Mouse (Mus musculus): ENCODE data around the gene Ifnar1. TPM values are rescaled to one million over a fixed set of nuclear protein-coding genes. Genes with fewer than 3 reads are reported as not detected.

Gene Ifnar1
- polyA plus RNA-seq, 1 experiment from 2014 or later, result 19.4 TPM

DNA sequence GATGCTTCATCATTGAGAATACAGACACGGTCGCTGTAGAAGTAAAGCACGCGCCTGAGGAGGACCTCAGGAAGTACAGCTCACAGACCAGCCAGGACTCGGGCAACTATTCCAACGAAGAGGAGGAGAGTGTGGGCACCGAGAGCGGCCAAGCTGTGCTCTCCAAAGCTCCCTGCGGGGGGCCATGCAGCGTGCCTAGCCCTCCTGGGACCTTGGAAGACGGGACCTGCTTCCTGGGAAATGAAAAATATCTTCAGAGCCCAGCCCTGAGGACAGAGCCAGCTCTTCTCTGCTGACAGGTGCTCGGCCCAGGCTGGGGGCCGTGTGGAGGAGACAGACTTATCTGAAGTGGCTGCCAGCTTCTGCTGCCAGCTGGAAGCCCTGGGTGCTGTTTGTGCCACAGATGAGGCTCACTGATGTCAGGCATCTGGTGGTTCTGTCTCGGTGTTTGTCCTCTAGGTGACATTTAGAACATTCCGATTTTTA is 20.1 kb downstream of the Ifnar1 start:
- Histone ChIP-seq H3K27me3 (no peaks in the 10 kb centered on the region), H3K4me2 (no peak overlapping the region), H3K36me3 (replicated peaks) (peaks cover 79% of the 10 kb centered on the region), H3K27ac (replicated peaks) (no peak overlapping the region), H3K4me1 (replicated peaks) (peaks cover 15% of the 10 kb centered on the region), H3K4me3 (replicated peaks) (no peak overlapping the region), H3K9ac (no peak overlapping the region), H3K9me3 (replicated peaks) (no peaks in the 10 kb centered on the region)
- WGBS (ENCODE audit: insufficient replicate concordance), result 81% methylated on average over 15 of the region's 15 CpGs
- ATAC-seq (ENCODE audit: insufficient read depth), result no peak

DNA sequence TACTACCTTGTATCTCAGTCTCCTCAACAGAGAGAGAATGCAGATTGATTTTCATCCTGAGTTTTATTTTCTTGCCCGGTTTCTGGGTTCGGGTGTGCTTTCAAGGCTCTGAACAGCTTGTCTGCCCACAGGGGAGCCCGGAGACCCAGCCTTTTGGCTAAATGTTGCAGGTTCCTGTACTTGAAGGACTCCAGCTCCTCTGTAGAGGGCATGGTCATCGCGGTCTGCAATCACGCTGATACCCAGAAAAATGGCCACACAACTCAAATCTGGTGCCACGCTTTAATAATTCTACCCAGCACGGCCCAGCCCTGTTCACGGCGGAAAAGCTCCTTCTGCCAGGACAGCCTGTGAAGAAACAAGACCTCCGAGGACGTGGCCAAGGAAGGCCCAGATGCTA is 21.4 kb downstream of the Ifnar1 start:
- no peak for ATAC-seq (ENCODE audit: insufficient read depth)
- WGBS (ENCODE audit: insufficient replicate concordance), result 92% methylated on average over 12 of the region's 12 CpGs

GRCm38 (mm10) chr16:91512161-91512787 is 27.2 kb downstream of the Ifnar1 start:
- Histone ChIP-seq H3K9me3 (replicated peaks) (no peaks in the 10 kb centered on the region), H3K4me1 (replicated peaks) (peaks cover 34% of the 10 kb centered on the region), H3K4me2 (no peak overlapping the region), H3K4me3 (replicated peaks) (no peak overlapping the region), H3K27me3 (no peaks in the 10 kb centered on the region), H3K9ac (no peak overlapping the region), H3K36me3 (replicated peaks) (peaks cover 18% of the 10 kb centered on the region), H3K27ac (replicated peaks) (no peak overlapping the region)
- WGBS (ENCODE audit: insufficient replicate concordance), result 25% methylated on average over 7 of the region's 7 CpGs
- ATAC-seq (ENCODE audit: insufficient read depth), result 0 out of 2 replicates have a peak, but pooled peaks have one; percentile 30

More for the DNA sequence above, 21.4 kb downstream of the Ifnar1 start:
- peaks cover 18% of the 10 kb centered on the region for H3K4me1 ChIP-seq (replicated peaks)
- H3K4me3 ChIP-seq (replicated peaks), result no peak overlapping the region
- H3K27me3 ChIP-seq, result no peaks in the 10 kb centered on the region
- H3K4me2 ChIP-seq, result no peak overlapping the region
- H3K9ac ChIP-seq, result no peak overlapping the region
- H3K36me3 ChIP-seq (replicated peaks), result peaks cover 71% of the 10 kb centered on the region
- no peak overlapping the region; the same call in 1 of the 2 replicates for H3K27ac ChIP-seq (replicated peaks)
- no peaks in the 10 kb centered on the region for H3K9me3 ChIP-seq (replicated peaks)

- Histone ChIP-seq H3K4me3 (replicated peaks) (no peak overlapping the region), H3K36me3 (replicated peaks) (peaks cover 12% of the 10 kb centered on the region; the same call in 1 of the 2 replicates), H3K4me1 (replicated peaks) (peaks cover 35% of the 10 kb centered on the region), H3K4me2 (no peak overlapping the region), H3K9ac (no peak overlapping the region), H3K9me3 (replicated peaks) (no peaks in the 10 kb centered on the region), H3K27me3 (no peaks in the 10 kb centered on the region), H3K27ac (replicated peaks) (no peak overlapping the region)
- ATAC-seq (ENCODE audit: insufficient read depth), result no peak
- 78% methylated on average over 6 of the region's 6 CpGs for WGBS (ENCODE audit: insufficient replicate concordance)
Measured at GRCm38 (mm10) chr16:91513099-91513498, 28.1 kb downstream of the Ifnar1 start.

DNA sequence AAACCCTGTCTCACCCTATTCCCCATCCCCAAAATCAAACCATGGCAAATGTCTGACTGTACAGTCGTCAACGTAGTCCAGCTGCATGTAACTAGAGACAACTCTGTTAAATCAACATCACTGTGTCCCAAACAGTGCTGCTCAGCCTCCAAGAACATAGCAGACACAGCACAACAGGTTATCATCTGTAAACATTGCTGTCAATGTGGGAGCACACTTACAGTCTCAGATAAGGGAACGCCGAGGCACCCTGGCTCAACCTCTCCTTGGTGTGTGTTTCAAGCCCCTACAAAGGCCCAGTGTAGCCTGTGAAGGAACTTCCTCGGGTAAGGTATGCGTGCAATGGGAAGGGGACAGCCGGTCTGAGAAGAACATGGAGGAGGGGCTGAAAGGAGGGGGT is 32.0 kb downstream of the Ifnar1 start:
- Histone ChIP-seq H3K36me3 (replicated peaks) (no peaks in the 10 kb centered on the region), H3K9me3 (replicated peaks) (no peaks in the 10 kb centered on the region), H3K27ac (replicated peaks) (peak overlapping the region; percentile 66), H3K4me3 (replicated peaks) (no peak overlapping the region), H3K9ac (no peak overlapping the region), H3K4me1 (replicated peaks) (peaks cover 34% of the 10 kb centered on the region), H3K4me2 (peak overlapping the region; percentile 23; the same call in 1 of the 2 replicates), H3K27me3 (peaks cover 13% of the 10 kb centered on the region)
- WGBS (ENCODE audit: insufficient replicate concordance), result 21% methylated on average over 7 of the region's 7 CpGs
- peak; percentile 89 for ATAC-seq (ENCODE audit: insufficient read depth)

- Histone ChIP-seq H3K9ac (no peak overlapping the region), H3K27ac (replicated peaks) (peak overlapping the region; percentile 74), H3K4me1 (replicated peaks) (peaks cover 37% of the 10 kb centered on the region), H3K4me2 (peak overlapping the region; percentile 32; the same call in 1 of the 2 replicates), H3K36me3 (replicated peaks) (no peaks in the 10 kb centered on the region), H3K4me3 (replicated peaks) (no peak overlapping the region), H3K27me3 (peaks cover 33% of the 10 kb centered on the region), H3K9me3 (replicated peaks) (no peaks in the 10 kb centered on the region)
- ATAC-seq (ENCODE audit: insufficient read depth), result peak; percentile 47
- WGBS (ENCODE audit: insufficient replicate concordance), result 34% methylated on average over 5 of the region's 5 CpGs
Measured at GRCm38 (mm10) chr16:91522040-91522439, 37.0 kb downstream of the Ifnar1 start.

DNA sequence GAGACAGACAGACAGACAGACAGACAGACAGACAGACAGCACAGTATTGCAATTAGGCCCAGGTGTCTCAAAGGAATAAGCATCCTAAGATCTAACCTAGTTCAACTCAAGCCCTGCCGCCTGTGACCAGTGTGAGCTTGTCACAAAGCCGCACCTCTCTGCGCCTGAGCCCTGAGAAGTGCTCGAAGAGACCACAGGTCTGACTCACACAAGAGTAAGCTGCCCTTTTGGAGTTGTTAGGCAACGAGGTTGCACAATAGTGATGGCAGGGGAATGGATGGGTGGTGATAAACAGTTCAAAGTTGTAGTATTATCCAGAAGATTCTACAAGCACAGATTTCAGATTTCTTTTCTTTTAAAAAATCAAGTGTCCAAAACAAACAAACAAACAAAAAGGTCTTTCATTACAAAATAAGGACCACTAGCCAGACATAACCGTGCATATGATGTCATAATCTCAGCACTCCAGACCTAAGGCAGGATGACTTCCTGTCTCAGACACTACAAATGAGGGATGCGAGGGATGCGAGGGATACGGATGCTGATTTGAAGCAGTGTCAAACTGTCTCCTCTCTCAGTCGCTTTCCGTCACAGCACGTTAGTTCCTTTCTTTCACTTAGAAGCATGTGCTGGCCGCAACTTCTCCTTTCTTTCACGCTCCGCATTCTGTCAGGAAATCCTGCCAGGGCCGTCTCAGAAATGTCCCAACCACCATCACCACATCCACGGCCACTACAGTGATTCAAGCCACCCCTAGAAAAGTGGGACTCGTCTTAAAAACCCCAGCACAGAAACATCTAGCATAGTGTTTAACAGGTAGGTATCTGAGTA is 37.7 kb downstream of the Ifnar1 start:
- H3K9ac ChIP-seq, result no peak overlapping the region
- ATAC-seq (ENCODE audit: insufficient read depth), result peak; percentile 73
- H3K4me3 ChIP-seq (replicated peaks), result no peak overlapping the region
- 18% methylated on average over 18 of the region's 18 CpGs for WGBS (ENCODE audit: insufficient replicate concordance)
- H3K27me3 ChIP-seq, result peaks cover 33% of the 10 kb centered on the region
- H3K4me2 ChIP-seq, result peak overlapping the region; percentile 32; the same call in 1 of the 2 replicates
- no peaks in the 10 kb centered on the region for H3K36me3 ChIP-seq (replicated peaks)
- H3K4me1 ChIP-seq (replicated peaks), result peaks cover 37% of the 10 kb centered on the region
- peak overlapping the region; percentile 74 for H3K27ac ChIP-seq (replicated peaks)
- H3K9me3 ChIP-seq (replicated peaks), result no peaks in the 10 kb centered on the region

DNA sequence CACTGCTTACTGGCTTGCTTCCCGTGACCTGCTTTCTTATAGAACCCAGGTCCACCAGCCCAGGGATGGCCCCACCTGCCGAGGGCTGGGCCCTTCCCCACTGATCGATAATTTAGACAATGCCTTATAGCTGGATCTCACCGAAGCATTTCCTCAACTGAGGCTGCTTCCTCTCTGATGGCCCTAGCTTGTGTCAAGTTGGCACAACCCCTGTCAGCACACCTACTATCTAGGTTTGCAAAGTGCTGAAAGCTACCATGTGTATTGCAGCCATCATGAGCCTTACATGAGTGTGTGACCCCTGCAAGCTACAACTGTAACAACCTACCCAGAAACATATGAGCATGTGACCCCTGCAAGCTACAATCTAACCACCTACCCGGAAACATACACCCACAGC is 39.2 kb downstream of the Ifnar1 start:
- 40% methylated on average over 5 of the region's 5 CpGs for WGBS (ENCODE audit: insufficient replicate concordance)
- Histone ChIP-seq H3K27ac (replicated peaks) (no peak overlapping the region), H3K9ac (no peak overlapping the region), H3K27me3 (peaks cover 33% of the 10 kb centered on the region), H3K4me2 (no peak overlapping the region), H3K9me3 (replicated peaks) (no peaks in the 10 kb centered on the region), H3K4me3 (replicated peaks) (no peak overlapping the region), H3K4me1 (replicated peaks) (peaks cover 37% of the 10 kb centered on the region), H3K36me3 (replicated peaks) (no peaks in the 10 kb centered on the region)
- ATAC-seq (ENCODE audit: insufficient read depth), result no peak

DNA sequence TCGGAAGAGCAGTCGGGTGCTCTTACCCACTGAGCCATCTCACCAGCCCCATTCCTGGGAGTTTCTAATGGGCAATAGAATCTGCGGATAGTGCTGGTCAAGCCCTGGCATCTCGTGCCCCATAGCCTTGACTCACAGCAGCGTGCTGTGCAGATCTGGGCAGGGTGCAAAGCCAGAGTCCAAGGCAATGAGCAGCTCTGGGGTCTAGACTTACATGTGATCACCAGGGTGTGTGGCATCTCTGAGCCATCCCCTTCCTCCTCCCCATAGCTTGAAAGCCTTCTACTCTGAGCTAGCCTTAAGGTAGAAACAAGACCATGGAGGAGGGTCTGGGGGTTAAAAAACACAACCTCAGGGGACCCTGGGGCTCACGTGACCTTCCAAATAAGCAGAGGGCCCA is 41.2 kb downstream of the Ifnar1 start:
- Histone ChIP-seq H3K9me3 (replicated peaks) (no peaks in the 10 kb centered on the region), H3K4me3 (replicated peaks) (no peak overlapping the region), H3K9ac (no peak overlapping the region), H3K27me3 (peaks cover 26% of the 10 kb centered on the region), H3K4me1 (replicated peaks) (peaks cover 37% of the 10 kb centered on the region), H3K36me3 (replicated peaks) (no peaks in the 10 kb centered on the region), H3K27ac (replicated peaks) (peak overlapping the region; percentile 11; the same call in 1 of the 2 replicates), H3K4me2 (no peak overlapping the region)
- 87% methylated on average over 6 of the region's 6 CpGs for WGBS (ENCODE audit: insufficient replicate concordance)
- ATAC-seq (ENCODE audit: insufficient read depth), result no peak

GRCm38 (mm10) chr16:91527051-91527450 is 42.0 kb downstream of the Ifnar1 start:
- Histone ChIP-seq H3K27me3 (peaks cover 23% of the 10 kb centered on the region), H3K36me3 (replicated peaks) (no peaks in the 10 kb centered on the region), H3K9me3 (replicated peaks) (no peaks in the 10 kb centered on the region), H3K4me2 (peak overlapping the region; percentile 36), H3K4me1 (replicated peaks) (peaks cover 34% of the 10 kb centered on the region), H3K4me3 (replicated peaks) (no peak overlapping the region), H3K9ac (no peak overlapping the region), H3K27ac (replicated peaks) (peak overlapping the region; percentile 48; the same call in 1 of the 2 replicates)
- ATAC-seq (ENCODE audit: insufficient read depth), result no peak
- 50% methylated on average over 10 of the region's 10 CpGs for WGBS (ENCODE audit: insufficient replicate concordance)

GRCm38 (mm10) chr16:91527500-91527899 is 42.5 kb downstream of the Ifnar1 start:
- Histone ChIP-seq H3K27me3 (peaks cover 21% of the 10 kb centered on the region), H3K4me1 (replicated peaks) (peaks cover 37% of the 10 kb centered on the region), H3K27ac (replicated peaks) (peak overlapping the region; percentile 48; the same call in 1 of the 2 replicates), H3K4me2 (peak overlapping the region; percentile 36), H3K4me3 (replicated peaks) (no peak overlapping the region), H3K36me3 (replicated peaks) (no peaks in the 10 kb centered on the region), H3K9me3 (replicated peaks) (no peaks in the 10 kb centered on the region), H3K9ac (peak overlapping the region; percentile 18; the same call in 1 of the 2 replicates)
- ATAC-seq (ENCODE audit: insufficient read depth), result peak; percentile 37; the same call in 1 of the 2 replicates
- WGBS (ENCODE audit: insufficient replicate concordance), result 29% methylated on average over 5 of the region's 5 CpGs
